15 mouse cellular contexts compared by ENCODE assay signal in the genomic region with DNA sequence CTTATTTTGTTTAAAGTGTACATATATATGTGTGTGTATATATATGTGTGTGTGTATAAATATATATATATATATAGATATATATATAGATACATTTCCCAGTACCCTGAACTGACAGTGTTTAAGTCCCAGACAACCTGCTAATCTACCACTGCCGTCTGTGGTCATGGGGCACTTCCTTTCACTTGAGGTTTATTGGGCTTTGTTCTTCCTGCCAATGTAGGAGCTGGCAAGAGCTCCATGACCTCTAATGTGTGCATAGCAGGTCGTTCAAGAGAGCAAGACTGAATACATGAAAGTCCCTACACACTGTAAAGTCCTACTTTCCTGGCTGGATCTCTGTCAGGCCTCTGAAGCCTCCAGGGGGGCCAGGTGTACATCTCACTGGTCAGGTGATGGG. TPM values are rescaled to one million over a fixed set of nuclear protein-coding genes. Genes with fewer than 3 reads are reported as not detected.
DNase-seq lines count a peak whose midpoint lies in the region; ATAC-seq and TF ChIP-seq lines count a peak whose summit lies in the region.
"Had no signal": no experiment of that assay in that cellular context is flagged by ENCODE, and none has a peak within 500 bp of the region (broad histone marks: within the 10 kb centered on the region; RNA-seq: fewer than 3 reads in every experiment).

No protein-coding gene starts in this region.

- 16% methylated on average over 2 of the region's 2 CpGs for WGBS in kidney, adult 2 months
- 4% methylated on average over 2 of the region's 2 CpGs for WGBS in liver, embryonic 13.5 days (ENCODE audit: insufficient replicate concordance)

- no peaks in the 10 kb centered on the region for H3K9me3 ChIP-seq in MEL (replicated peaks; ENCODE audit: insufficient read depth, low read length)
- H3K9me3 ChIP-seq in liver, embryonic 13.5 days (replicated peaks): no peaks in the 10 kb centered on the region
- H3K9me3 ChIP-seq: neural tube, embryonic 15.5 days had no signal

- TF ChIP-seq POLR2A in kidney, adult 2 months (IDR thresholded peaks at IDR 0.05; ENCODE audit: low read depth, low read length): no peak
- no peak for TF ChIP-seq POLR2A in MEL (IDR thresholded peaks at IDR 0.05; ENCODE audit: control insufficient read depth in 1 of 2, insufficient read depth in 1 of 2, low read depth in 1 of 2, low read length in 2 of 2, poor library complexity in 1 of 2)

- no peak overlapping the region for H3K9ac ChIP-seq in MEL (ENCODE audit: control insufficient read depth, low read depth, low read length, poor library complexity, severe bottlenecking)
- H3K9ac ChIP-seq in liver, embryonic 13.5 days: no peak overlapping the region
- H3K9ac ChIP-seq: neural tube, embryonic 15.5 days had no signal

- no peak overlapping the region for H3K4me2 ChIP-seq in liver, embryonic 13.5 days
- H3K4me2 ChIP-seq: neural tube, embryonic 15.5 days had no signal

- H3K4me3 ChIP-seq in kidney, adult 2 months (ENCODE audit: insufficient read depth, low read depth, low read length): no peak overlapping the region
- no peak overlapping the region for H3K4me3 ChIP-seq in MEL (ENCODE audit: control insufficient read depth in 1 of 2, insufficient read depth in 1 of 2, low read depth in 2 of 2, low read length in 2 of 2)
- H3K4me3 ChIP-seq in liver, embryonic 13.5 days (replicated peaks): no peak overlapping the region
- H3K4me3 ChIP-seq: neural tube, embryonic 15.5 days had no signal

- TF ChIP-seq EP300 in MEL (IDR thresholded peaks at IDR 0.05; ENCODE audit: low read depth in 1 of 2, low read length in 2 of 2): peak in 1 of 2 experiments; percentile 34; a peak in 1 of 4 replicates

- TF ChIP-seq RAD21 in MEL (IDR thresholded peaks at IDR 0.05; ENCODE audit: low read depth, low read length): no peak

- H3K36me3 ChIP-seq in kidney, adult 2 months (ENCODE audit: control insufficient read depth, insufficient read depth, low read length): peaks cover 7% of the 10 kb centered on the region
- peaks cover 5 to 11% of the 10 kb centered on the region in 2 experiments for H3K36me3 ChIP-seq in MEL (ENCODE audit: control insufficient read depth in 1 of 2, insufficient read depth in 2 of 2, low read length in 2 of 2)
- H3K36me3 ChIP-seq in liver, embryonic 13.5 days: peaks cover 46% of the 10 kb centered on the region

- ATAC-seq in liver, embryonic 13.5 days (ENCODE audit: low read depth): 0 out of 2 replicates have a peak, but pooled peaks have one; percentile 29
- ATAC-seq: hindbrain, postnatal 0 days had no signal

- H3K27me3 ChIP-seq in kidney, adult 2 months (replicated peaks; ENCODE audit: control insufficient read depth, insufficient read depth, low read length): no peaks in the 10 kb centered on the region
- no peaks in the 10 kb centered on the region for H3K27me3 ChIP-seq in MEL (ENCODE audit: control insufficient read depth in 1 of 2, insufficient read depth in 2 of 2, low read length in 2 of 2)
- no peaks in the 10 kb centered on the region for H3K27me3 ChIP-seq in liver, embryonic 13.5 days
- H3K27me3 ChIP-seq: neural tube, embryonic 15.5 days had no signal

- no peaks in the 10 kb centered on the region for H3K79me2 ChIP-seq in MEL (ENCODE audit: control insufficient read depth, insufficient read depth, low read length, poor library complexity)

- peak; percentile 29 for DNase-seq in kidney, adult 2 months
- no peak for DNase-seq in kidney, postnatal 14 days
- DNase-seq in MEL (ENCODE audit: low read depth, low spot score): peak; percentile 67
- DNase-seq in liver, embryonic 13.5 days: no peak
- DNase-seq in thymus, postnatal 36 days: peak; percentile 3 to 8
- no peak for DNase-seq in urinary bladder, postnatal 25 days (ENCODE audit: low spot score)
- DNase-seq in testis, postnatal 10 days (ENCODE audit: low spot score): no peak
- DNase-seq: adrenal gland, adult 8-10 months; cerebellum, postnatal 10 days; gastrocnemius, postnatal 36 days; layer of hippocampus, adult 9-11 months had no signal

- H3K4me1 ChIP-seq in kidney, adult 2 months (ENCODE audit: control insufficient read depth, insufficient read depth, low read length): peaks cover 4% of the 10 kb centered on the region; the same call in 1 of the 2 replicates
- peaks cover 3 to 6% of the 10 kb centered on the region in 2 experiments for H3K4me1 ChIP-seq in MEL (ENCODE audit: control insufficient read depth in 1 of 2, insufficient read depth in 2 of 2, low read length in 2 of 2)
- peaks cover 7% of the 10 kb centered on the region for H3K4me1 ChIP-seq in liver, embryonic 13.5 days (replicated peaks)
- H3K4me1 ChIP-seq: neural tube, embryonic 15.5 days had no signal

- H3K27ac ChIP-seq in kidney, adult 2 months (ENCODE audit: insufficient read depth, low read depth, low read length): no peak overlapping the region
- H3K27ac ChIP-seq in MEL (ENCODE audit: control insufficient read depth, low read depth, low read length): peak overlapping the region; percentile 41; the same call in 1 of the 2 replicates
- no peak overlapping the region for H3K27ac ChIP-seq in liver, embryonic 13.5 days
- H3K27ac ChIP-seq: hindbrain, postnatal 0 days; kidney, postnatal 0 days; macrophage; neural tube, embryonic 15.5 days had no signal

- no peak for TF ChIP-seq CTCF in kidney, adult 2 months (conservative IDR thresholded peaks at IDR 0.05; ENCODE audit: insufficient read depth, insufficient read length, low read depth, low read length)
- no peak for TF ChIP-seq CTCF in MEL (IDR thresholded peaks at IDR 0.05 in 2 of 3, conservative IDR thresholded peaks at IDR 0.05 in 1 of 3; ENCODE audit: control insufficient read depth in 1 of 3, insufficient read depth in 1 of 3, low read depth in 2 of 3, low read length in 3 of 3, poor library complexity in 1 of 3, severe bottlenecking in 1 of 3)

TF ChIP-seq in MEL, 35 proteins besides CTCF, POLR2A, EP300 and RAD21:
- TF ChIP-seq TAL1 (IDR thresholded peaks at IDR 0.05; ENCODE audit: low read length): 0 out of 2 replicates have a peak, but pooled peaks have one; percentile 20
- no peak for TF ChIP-seq CHD2 (IDR thresholded peaks at IDR 0.05; ENCODE audit: low read length)
- TF ChIP-seq SIN3A (IDR thresholded peaks at IDR 0.05; ENCODE audit: low read length): 0 out of 2 replicates have a peak, but pooled peaks have one; percentile 21

RNA-seq across cellular contexts. Expression of a gene that starts 49.4 kb away (rescaled TPM):
- polyA plus RNA-seq in kidney, adult 2 months (2012; rRNA removed): 0.20 TPM in 2 replicates
- 0.16 and 0.23 TPM in 2 replicates for total RNA-seq in MEL (2012; rRNA removed)
- polyA plus RNA-seq in MEL (2012; ENCODE audit: insufficient read depth in 1 of 2, insufficient read length in 2 of 2, low read depth in 1 of 2, low replicate concordance in 2 of 2, missing spikeins in 1 of 2): under 1 TPM in 1 of 2 experiments, not detected in 1; 0.01 TPM
- polyA plus RNA-seq in liver, embryonic 13.5 days (2015; fragmentation: Nextera tagmentation; extraction: Ambion mirVana): 0.08 and 0.13 TPM in 2 replicates

Comparison
In these comparisons a context has a peak if more than half of its experiments do, and no peak if none do; other contexts are left out.
1. DNase-seq: peak in kidney, adult 2 months (single experiment), MEL (single experiment) and thymus, postnatal 36 days (2 of 2); none in kidney, postnatal 14 days (single experiment), liver, embryonic 13.5 days (single experiment), urinary bladder, postnatal 25 days (single experiment) and testis, postnatal 10 days (single experiment).